Mouse (Mus musculus): ENCODE measurements at regions not wholly inside any gene's neighbourhood (a gene's known extent, or its start where the extent isn't known, plus 50 kb on each side); places are given as distances from the start of the nearest gene placed in this dataset.

- Histone ChIP-seq H3K79me2 (ENCODE audit: control insufficient read depth, insufficient read depth, low read length, poor library complexity) (no peaks in the 10 kb centered on the region), H3K4me3 (ENCODE audit: control insufficient read depth in 1 of 2, insufficient read depth in 1 of 2, low read depth in 2 of 2, low read length in 2 of 2) (no peak overlapping the region), H3K9me3 (replicated peaks; ENCODE audit: insufficient read depth, low read length) (no peaks in the 10 kb centered on the region), H3K4me1 (ENCODE audit: control insufficient read depth in 1 of 2, insufficient read depth in 2 of 2, low read length in 2 of 2) (no peaks in the 10 kb centered on the region), H3K9ac (ENCODE audit: control insufficient read depth, low read depth, low read length, poor library complexity, severe bottlenecking) (no peak overlapping the region), H3K27me3 (ENCODE audit: control insufficient read depth in 1 of 2, insufficient read depth in 2 of 2, low read length in 2 of 2) (no peaks in the 10 kb centered on the region), H3K36me3 (ENCODE audit: control insufficient read depth in 1 of 2, insufficient read depth in 2 of 2, low read length in 2 of 2) (no peaks in the 10 kb centered on the region), H3K27ac (ENCODE audit: control insufficient read depth, low read depth, low read length) (no peak overlapping the region)
- TF ChIP-seq ZKSCAN1 (IDR thresholded peaks at IDR 0.05; ENCODE audit: low read depth, low read length) (no peak), NELFE (IDR thresholded peaks at IDR 0.05; ENCODE audit: low read depth, low read length) (no peak), RCOR1 (IDR thresholded peaks at IDR 0.05; ENCODE audit: low read depth, low read length) (no peak)
- no peak for DNase-seq (ENCODE audit: low read depth, low spot score)
Measured at GRCm38 (mm10) chr12:118775463-118776064, 70.6 kb upstream of the Sp8 start.

GRCm38 (mm10) chr12:118772790-118773189, 73.3 kb upstream of the Sp8 start:
- TF ChIP-seq GATA1 (IDR thresholded peaks at IDR 0.05; ENCODE audit: low read depth, low read length) = no peak
- no peak for TF ChIP-seq HCFC1 (IDR thresholded peaks at IDR 0.05; ENCODE audit: low read depth, low read length)
- no peak for TF ChIP-seq USF1 (IDR thresholded peaks at IDR 0.05; ENCODE audit: low read depth, low read length)
- TF ChIP-seq SMC3 (IDR thresholded peaks at IDR 0.05; ENCODE audit: low read depth, low read length) = no peak
- no peak for TF ChIP-seq TBP (IDR thresholded peaks at IDR 0.05; ENCODE audit: low read depth, low read length)
- no peak overlapping the region for H3K9ac ChIP-seq (ENCODE audit: control insufficient read depth, low read depth, low read length, poor library complexity, severe bottlenecking)
- DNase-seq (ENCODE audit: low read depth, low spot score) = no peak
- H3K9me3 ChIP-seq (replicated peaks; ENCODE audit: insufficient read depth, low read length) = no peaks in the 10 kb centered on the region
- no peak overlapping the region for H3K4me3 ChIP-seq (ENCODE audit: control insufficient read depth in 1 of 2, insufficient read depth in 1 of 2, low read depth in 2 of 2, low read length in 2 of 2)
- H3K79me2 ChIP-seq (ENCODE audit: control insufficient read depth, insufficient read depth, low read length, poor library complexity) = no peaks in the 10 kb centered on the region
- no peaks in the 10 kb centered on the region for H3K4me1 ChIP-seq (ENCODE audit: control insufficient read depth in 1 of 2, insufficient read depth in 2 of 2, low read length in 2 of 2)
- H3K27me3 ChIP-seq (ENCODE audit: control insufficient read depth in 1 of 2, insufficient read depth in 2 of 2, low read length in 2 of 2) = no peaks in the 10 kb centered on the region
- no peaks in the 10 kb centered on the region for H3K36me3 ChIP-seq (ENCODE audit: control insufficient read depth in 1 of 2, insufficient read depth in 2 of 2, low read length in 2 of 2)
- H3K27ac ChIP-seq (ENCODE audit: control insufficient read depth, low read depth, low read length) = no peak overlapping the region

- no peaks in the 10 kb centered on the region for H3K79me2 ChIP-seq (ENCODE audit: control insufficient read depth, insufficient read depth, low read length, poor library complexity)
- no peaks in the 10 kb centered on the region for H3K36me3 ChIP-seq (ENCODE audit: control insufficient read depth in 1 of 2, insufficient read depth in 2 of 2, low read length in 2 of 2)
- H3K27me3 ChIP-seq (ENCODE audit: control insufficient read depth in 1 of 2, insufficient read depth in 2 of 2, low read length in 2 of 2) = no peaks in the 10 kb centered on the region
- no peak for DNase-seq (ENCODE audit: low read depth, low spot score)
- H3K9ac ChIP-seq (ENCODE audit: control insufficient read depth, low read depth, low read length, poor library complexity, severe bottlenecking) = no peak overlapping the region
- TF ChIP-seq RAD21 (IDR thresholded peaks at IDR 0.05; ENCODE audit: low read depth, low read length) (no peak), MEF2A (IDR thresholded peaks at IDR 0.05; ENCODE audit: extremely low read depth, insufficient replicate concordance, low read depth, low read length, poor library complexity, severe bottlenecking) (no peak), POLR2AphosphoS2 (IDR thresholded peaks at IDR 0.05; ENCODE audit: low read length) (no peak), CTCF (IDR thresholded peaks at IDR 0.05 in 2 of 3, conservative IDR thresholded peaks at IDR 0.05 in 1 of 3; ENCODE audit: control insufficient read depth in 1 of 3, insufficient read depth in 1 of 3, low read depth in 2 of 3, low read length in 3 of 3, poor library complexity in 1 of 3, severe bottlenecking in 1 of 3) (no peak), NRF1 (IDR thresholded peaks at IDR 0.05; ENCODE audit: insufficient read depth, low read depth, low read length, poor library complexity, severe bottlenecking) (no peak), BHLHE40 (IDR thresholded peaks at IDR 0.05; ENCODE audit: borderline replicate concordance, low read depth, low read length) (no peak), MAZ (IDR thresholded peaks at IDR 0.05; ENCODE audit: low read depth, low read length) (no peak), GABPA (IDR thresholded peaks at IDR 0.05; ENCODE audit: low read depth, low read length) (no peak), TAL1 (IDR thresholded peaks at IDR 0.05; ENCODE audit: low read length) (no peak), ETS1 (IDR thresholded peaks at IDR 0.05; ENCODE audit: low read depth, low read length) (no peak), NELFE (IDR thresholded peaks at IDR 0.05; ENCODE audit: low read depth, low read length) (no peak), KAT2A (conservative IDR thresholded peaks at IDR 0.05; ENCODE audit: low read depth, low read length) (no peak), POLR2AphosphoS5 (IDR thresholded peaks at IDR 0.05; ENCODE audit: borderline replicate concordance, low read depth, low read length) (no peak), TBP (IDR thresholded peaks at IDR 0.05; ENCODE audit: low read depth, low read length) (no peak)
- H3K27ac ChIP-seq (ENCODE audit: control insufficient read depth, low read depth, low read length) = no peak overlapping the region
- H3K9me3 ChIP-seq (replicated peaks; ENCODE audit: insufficient read depth, low read length) = no peaks in the 10 kb centered on the region
- H3K4me1 ChIP-seq (ENCODE audit: control insufficient read depth in 1 of 2, insufficient read depth in 2 of 2, low read length in 2 of 2) = no peaks in the 10 kb centered on the region
- no peak overlapping the region for H3K4me3 ChIP-seq (ENCODE audit: control insufficient read depth in 1 of 2, insufficient read depth in 1 of 2, low read depth in 2 of 2, low read length in 2 of 2)
Measured at GRCm38 (mm10) chr12:118766472-118766871, 79.7 kb upstream of the Sp8 start.
